Mouse (Mus musculus): ENCODE data around the gene Gspt2. TPM values are rescaled to one million over a fixed set of nuclear protein-coding genes. Genes with fewer than 3 reads are reported as not detected.
"Not testable (repeated sequence)": the region's sequence is repeated elsewhere in the genome, so short reads cannot be mapped to it uniquely, and the experiment has no call there.

Gspt2 gene
- 2.9 and 3.1 TPM in 2 replicates for polyA plus RNA-seq (2014; fragmentation: Nextera tagmentation; extraction: Ambion mirVana)

- H3K27me3 ChIP-seq (replicated peaks; ENCODE audit: control insufficient read depth, insufficient read depth, low read length) = peaks cover 12% of the 10 kb centered on the region; the same call in 1 of the 2 replicates
- no peak within 1 kb of the TSS for H3K27ac ChIP-seq (ENCODE audit: low read depth, low read length)
- H3K4me1 ChIP-seq (replicated peaks; ENCODE audit: control insufficient read depth, insufficient read depth, low read length) = no peaks in the 10 kb centered on the region
- H3K4me3 ChIP-seq (ENCODE audit: low read depth, low read length) = peak within 1 kb of the TSS; percentile 62
- ATAC-seq (replicated peaks; ENCODE audit: low FRiP score) = peak; percentile 67
- WGBS = 14% methylated on average over 53 of the region's 53 CpGs
- H3K9me3 ChIP-seq (ENCODE audit: control insufficient read depth, low read length) = no peaks in the 10 kb centered on the region
- H3K36me3 ChIP-seq (ENCODE audit: control insufficient read depth, insufficient read depth, low read length) = no peaks in the 10 kb centered on the region
- peak within 1 kb of the TSS; percentile 74 for H3K4me2 ChIP-seq
- H3K9ac ChIP-seq (ENCODE audit: low read depth, low read length) = peak within 1 kb of the TSS; percentile 30
- DNase-seq (ENCODE audit: low spot score) = peak; percentile 49
Measured at GRCm38 (mm10) chrX:94635961-94636563, at the start of gene Gspt2. Gspt2 (plus strand) TSS chrX:94636069.

- WGBS = 32% methylated on average over 13 of the region's 13 CpGs
- Histone ChIP-seq H3K9ac (ENCODE audit: low read depth, low read length) (no peak overlapping the region), H3K27me3 (replicated peaks; ENCODE audit: control insufficient read depth, insufficient read depth, low read length) (no peaks in the 10 kb centered on the region; the same call in 1 of the 2 replicates), H3K36me3 (ENCODE audit: control insufficient read depth, insufficient read depth, low read length) (no peaks in the 10 kb centered on the region), H3K4me1 (replicated peaks; ENCODE audit: control insufficient read depth, insufficient read depth, low read length) (no peaks in the 10 kb centered on the region), H3K4me2 (no peak overlapping the region; the same call in 1 of the 2 replicates), H3K9me3 (ENCODE audit: control insufficient read depth, low read length) (no peaks in the 10 kb centered on the region), H3K27ac (ENCODE audit: low read depth, low read length) (no peak overlapping the region), H3K4me3 (ENCODE audit: low read depth, low read length) (no peak overlapping the region)
- no peak; the same call in 1 of the 2 replicates for ATAC-seq (replicated peaks; ENCODE audit: low FRiP score)
- DNase-seq (ENCODE audit: low spot score) = no peak
Measured at GRCm38 (mm10) chrX:94624835-94625803, 10.8 kb upstream of the Gspt2 start.

GRCm38 (mm10) chrX:94636911-94637310, 1.0 kb downstream of the Gspt2 start:
- Histone ChIP-seq H3K9ac (ENCODE audit: low read depth, low read length) (no peak overlapping the region), H3K4me3 (ENCODE audit: low read depth, low read length) (peak overlapping the region; percentile 62), H3K27ac (ENCODE audit: low read depth, low read length) (no peak overlapping the region), H3K4me2 (peak overlapping the region; percentile 74), H3K4me1 (replicated peaks; ENCODE audit: control insufficient read depth, insufficient read depth, low read length) (no peaks in the 10 kb centered on the region), H3K36me3 (ENCODE audit: control insufficient read depth, insufficient read depth, low read length) (no peaks in the 10 kb centered on the region), H3K27me3 (replicated peaks; ENCODE audit: control insufficient read depth, insufficient read depth, low read length) (peaks cover 12% of the 10 kb centered on the region; the same call in 1 of the 2 replicates), H3K9me3 (ENCODE audit: control insufficient read depth, low read length) (no peaks in the 10 kb centered on the region)
- ATAC-seq (replicated peaks; ENCODE audit: low FRiP score) (no peak), DNase-seq (ENCODE audit: low spot score) (no peak)
- WGBS = 61% methylated on average over 8 of the region's 8 CpGs

GRCm38 (mm10) chrX:94648541-94648940, 12.7 kb downstream of the Gspt2 start:
- ATAC-seq (replicated peaks; ENCODE audit: low FRiP score) = no peak
- 0 out of 2 replicates have a peak, but pooled peaks cover 2% of the 10 kb centered on the region for H3K27me3 ChIP-seq (replicated peaks; ENCODE audit: control insufficient read depth, insufficient read depth, low read length)
- H3K4me1 ChIP-seq (replicated peaks; ENCODE audit: control insufficient read depth, insufficient read depth, low read length) = no peaks in the 10 kb centered on the region
- H3K9ac ChIP-seq (ENCODE audit: low read depth, low read length) = no peak overlapping the region
- no peak for DNase-seq (ENCODE audit: low spot score)
- no peaks in the 10 kb centered on the region for H3K9me3 ChIP-seq (ENCODE audit: control insufficient read depth, low read length)
- H3K4me2 ChIP-seq = no peak overlapping the region
- H3K36me3 ChIP-seq (ENCODE audit: control insufficient read depth, insufficient read depth, low read length) = no peaks in the 10 kb centered on the region
- H3K27ac ChIP-seq (ENCODE audit: low read depth, low read length) = no peak overlapping the region
- no peak overlapping the region for H3K4me3 ChIP-seq (ENCODE audit: low read depth, low read length)

DNA sequence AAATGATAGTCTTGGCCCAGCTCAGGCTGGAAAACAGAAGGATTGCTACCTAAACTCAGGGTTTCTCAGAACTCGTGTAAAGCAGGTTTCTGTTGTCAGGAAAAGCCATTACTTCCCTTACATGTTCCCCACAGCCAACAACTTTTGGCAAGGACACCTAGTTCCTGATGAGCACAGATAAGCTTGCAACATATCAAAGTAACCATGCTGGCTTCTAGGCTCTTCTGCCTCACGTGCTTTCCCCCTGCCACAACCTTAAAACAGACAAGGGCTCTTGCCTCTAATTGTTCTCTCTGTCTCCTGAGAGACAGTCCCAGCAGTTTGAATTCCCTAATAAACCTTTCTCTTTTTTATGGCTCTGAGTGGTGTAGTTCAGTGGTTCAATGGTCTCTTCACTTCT, 21.9 kb downstream of the Gspt2 start:
- Histone ChIP-seq H3K4me3 (ENCODE audit: low read depth, low read length) (no peak overlapping the region), H3K4me1 (replicated peaks; ENCODE audit: control insufficient read depth, insufficient read depth, low read length) (no peaks in the 10 kb centered on the region), H3K9me3 (ENCODE audit: control insufficient read depth, low read length) (no peaks in the 10 kb centered on the region), H3K9ac (ENCODE audit: low read depth, low read length) (no peak overlapping the region), H3K36me3 (ENCODE audit: control insufficient read depth, insufficient read depth, low read length) (no peaks in the 10 kb centered on the region), H3K4me2 (no peak overlapping the region), H3K27me3 (replicated peaks; ENCODE audit: control insufficient read depth, insufficient read depth, low read length) (0 out of 2 replicates have a peak, but pooled peaks cover 2% of the 10 kb centered on the region), H3K27ac (ENCODE audit: low read depth, low read length) (no peak overlapping the region)
- ATAC-seq (replicated peaks; ENCODE audit: low FRiP score) = no peak
- no peak for DNase-seq (ENCODE audit: low spot score)
- 45% methylated on average over 2 of the region's 2 CpGs for WGBS

GRCm38 (mm10) chrX:94670814-94671213, 34.9 kb downstream of the Gspt2 start:
- ATAC-seq (replicated peaks; ENCODE audit: low FRiP score) (no peak), DNase-seq (ENCODE audit: low spot score) (no peak)
- H3K4me3 ChIP-seq (ENCODE audit: low read depth, low read length) = no peak overlapping the region
- no peaks in the 10 kb centered on the region for H3K4me1 ChIP-seq (replicated peaks; ENCODE audit: control insufficient read depth, insufficient read depth, low read length)
- H3K9ac ChIP-seq (ENCODE audit: low read depth, low read length) = no peak overlapping the region
- no peaks in the 10 kb centered on the region for H3K9me3 ChIP-seq (ENCODE audit: control insufficient read depth, low read length)
- no peak overlapping the region for H3K27ac ChIP-seq (ENCODE audit: low read depth, low read length)
- 69% methylated on average over 4 of the region's 4 CpGs for WGBS
- no peak overlapping the region for H3K4me2 ChIP-seq
- H3K36me3 ChIP-seq (ENCODE audit: control insufficient read depth, insufficient read depth, low read length) = no peaks in the 10 kb centered on the region
- no peaks in the 10 kb centered on the region for H3K27me3 ChIP-seq (replicated peaks; ENCODE audit: control insufficient read depth, insufficient read depth, low read length)

DNA sequence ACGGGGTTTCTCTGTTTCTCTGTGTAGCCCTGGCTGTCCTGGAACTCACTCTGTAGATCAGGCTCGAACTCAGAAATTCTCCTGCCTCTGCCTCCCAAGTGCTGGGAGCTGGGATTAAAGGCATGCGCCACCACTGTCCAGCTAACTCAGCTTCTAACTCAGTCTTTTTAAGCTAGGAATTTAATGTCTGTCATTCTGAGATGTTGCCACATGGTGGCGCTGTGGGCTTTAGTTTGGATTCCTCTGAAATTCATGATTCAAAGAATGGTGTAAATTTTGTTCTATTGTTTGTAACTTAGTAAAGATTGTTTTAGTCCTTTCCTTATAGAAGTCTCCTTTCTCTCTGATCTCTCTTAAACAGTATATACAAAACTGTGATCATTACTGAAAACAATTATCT, 39.1 kb downstream of the Gspt2 start:
- H3K27me3 ChIP-seq (replicated peaks; ENCODE audit: control insufficient read depth, insufficient read depth, low read length) = no peaks in the 10 kb centered on the region
- H3K4me2 ChIP-seq = no peak overlapping the region
- H3K9ac ChIP-seq (ENCODE audit: low read depth, low read length) = no peak overlapping the region
- WGBS = 39% methylated on average over 4 of the region's 4 CpGs
- H3K27ac ChIP-seq (ENCODE audit: low read depth, low read length) = no peak overlapping the region
- H3K4me3 ChIP-seq (ENCODE audit: low read depth, low read length) = no peak overlapping the region
- ATAC-seq (replicated peaks; ENCODE audit: low FRiP score) = no peak
- H3K9me3 ChIP-seq (ENCODE audit: control insufficient read depth, low read length) = no peaks in the 10 kb centered on the region
- H3K36me3 ChIP-seq (ENCODE audit: control insufficient read depth, insufficient read depth, low read length) = no peaks in the 10 kb centered on the region
- no peaks in the 10 kb centered on the region for H3K4me1 ChIP-seq (replicated peaks; ENCODE audit: control insufficient read depth, insufficient read depth, low read length)
- peak; percentile 37 for DNase-seq (ENCODE audit: low spot score)

DNA sequence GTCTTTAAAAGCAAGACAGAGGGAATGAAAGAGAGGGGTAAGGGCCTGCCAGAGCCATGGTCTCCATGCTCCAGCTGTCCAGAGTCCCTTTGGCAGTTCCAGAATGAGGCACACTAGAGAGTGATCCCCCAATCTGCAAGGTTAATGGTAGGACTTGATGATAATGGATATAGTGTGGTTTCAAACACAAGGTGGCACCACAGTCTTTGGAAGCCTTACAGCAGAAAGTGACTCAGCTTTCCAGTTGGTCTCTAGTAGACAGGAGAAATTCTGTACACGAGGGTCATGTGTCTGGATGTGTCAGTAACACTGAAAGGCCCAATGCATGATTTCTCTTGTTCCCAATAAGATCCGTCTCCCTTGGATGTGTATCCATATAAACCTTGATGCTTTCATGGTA, 45.7 kb downstream of the Gspt2 start:
- no CpG with 5 or more reads among the region's 2 CpGs for WGBS
- H3K4me3 ChIP-seq (ENCODE audit: low read depth, low read length); H3K4me1 ChIP-seq (replicated peaks; ENCODE audit: control insufficient read depth, insufficient read depth, low read length); H3K9me3 ChIP-seq (ENCODE audit: control insufficient read depth, low read length); H3K9ac ChIP-seq (ENCODE audit: low read depth, low read length); ATAC-seq (replicated peaks; ENCODE audit: low FRiP score); H3K27me3 ChIP-seq (replicated peaks; ENCODE audit: control insufficient read depth, insufficient read depth, low read length); H3K36me3 ChIP-seq (ENCODE audit: control insufficient read depth, insufficient read depth, low read length); DNase-seq (ENCODE audit: low spot score); H3K4me2 ChIP-seq; H3K27ac ChIP-seq (ENCODE audit: low read depth, low read length): not testable (repeated sequence)
